8 mouse cellular contexts compared by ENCODE assay signal in the genomic region with DNA sequence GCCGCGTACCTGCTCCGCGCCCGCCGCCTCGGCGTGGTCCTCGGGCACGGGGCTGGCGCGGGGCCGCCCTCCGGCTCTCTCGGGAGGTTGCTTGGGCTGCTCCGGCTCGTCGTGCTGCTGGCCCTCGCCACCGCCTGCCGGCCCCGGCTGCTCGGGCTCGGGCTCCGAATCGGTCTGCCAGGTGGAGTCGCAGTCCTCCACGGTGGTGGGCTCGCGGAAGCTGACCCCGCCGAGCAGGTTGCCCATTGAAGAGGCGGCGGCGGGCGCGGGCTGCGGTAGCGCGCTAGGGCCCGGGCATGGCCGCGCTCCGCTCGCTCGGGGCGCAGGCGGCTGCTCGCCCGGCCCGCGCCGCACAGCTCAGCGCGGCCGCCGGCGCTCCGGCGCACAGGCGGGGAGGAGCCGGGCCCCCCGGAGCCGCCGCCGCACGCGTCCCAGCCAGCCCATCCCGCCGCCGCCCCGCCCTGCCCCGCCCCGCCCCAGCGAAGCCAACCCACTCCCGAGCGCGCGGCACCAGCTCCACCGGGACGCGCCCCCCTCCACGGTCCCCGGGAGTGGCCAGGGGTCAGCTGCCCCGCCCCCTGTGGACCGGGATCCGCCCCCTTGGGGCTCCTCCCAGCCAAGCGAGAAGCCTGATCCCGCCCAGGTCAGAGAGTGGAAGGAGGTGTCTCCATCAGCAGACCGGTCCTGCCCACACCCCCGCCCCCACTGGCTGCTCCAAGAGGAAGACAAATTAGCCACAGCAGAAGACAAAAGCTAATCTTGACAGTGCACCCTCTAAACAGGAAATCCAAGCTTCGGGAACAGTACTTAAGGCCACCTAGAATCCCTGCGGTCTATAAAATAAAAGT. TPM values are rescaled to one million over a fixed set of nuclear protein-coding genes. Genes with fewer than 3 reads are reported as not detected.
DNase-seq lines count a peak whose midpoint lies in the region; ATAC-seq lines count a peak whose summit lies in the region.

No protein-coding gene starts in this region.

- WGBS in hindbrain, embryonic 12.5 days, result under 1% methylated on average over 66 of the region's 93 CpGs

- peak; percentile 98 for DNase-seq in NIH3T3 (ENCODE audit: low read depth)
- peak; percentile 97 to 99 for DNase-seq in cerebellum, postnatal 10 days
- peak; percentile 91 for DNase-seq in frontal cortex, postnatal 10 days (ENCODE audit: low spot score in 2 of 2)
- DNase-seq in layer of hippocampus, postnatal 14 days (ENCODE audit: low spot score in 2 of 2), result peak; percentile 87 to 94
- peak; percentile 98 for DNase-seq in lung, postnatal 14 days
- DNase-seq in retina, adult 2 months (ENCODE audit: low read depth, low spot score), result peak; percentile 90
- peak; percentile 80 to 84 for DNase-seq in thymus, postnatal 36 days

- H3K4me2 ChIP-seq in hindbrain, embryonic 12.5 days (replicated peaks), result peak overlapping the region; percentile 73

- no peaks in the 10 kb centered on the region for H3K36me3 ChIP-seq in hindbrain, embryonic 12.5 days

- H3K4me3 ChIP-seq in hindbrain, embryonic 12.5 days, result peak overlapping the region; percentile 68

- peaks cover 3% of the 10 kb centered on the region; the same call in 1 of the 2 replicates for H3K27me3 ChIP-seq in hindbrain, embryonic 12.5 days

- H3K27ac ChIP-seq in hindbrain, embryonic 12.5 days, result peak overlapping the region; percentile 91

- peaks cover 22% of the 10 kb centered on the region for H3K4me1 ChIP-seq in hindbrain, embryonic 12.5 days

- no peaks in the 10 kb centered on the region for H3K9me3 ChIP-seq in hindbrain, embryonic 12.5 days (replicated peaks)

- H3K9ac ChIP-seq in hindbrain, embryonic 12.5 days, result peak overlapping the region; percentile 86

- ATAC-seq in hindbrain, embryonic 12.5 days (ENCODE audit: low FRiP score), result peak; percentile 96

RNA-seq across cellular contexts. Expression of a gene that starts 14.5 kb away (rescaled TPM):
- 11.7 and 15.1 TPM in 2 replicates for polyA plus RNA-seq in hindbrain, embryonic 12.5 days (2016; fragmentation: Nextera tagmentation; extraction: Ambion mirVana)
- 100 to 1,000 TPM; 125 TPM for total RNA-seq in layer of hippocampus, postnatal 14 days (2021)

Comparison
In these comparisons a context has a peak if more than half of its experiments do, and no peak if none do; other contexts are left out.
1. Peak in every context shown above with its lines: DNase-seq, ATAC-seq, H3K4me3 ChIP-seq and H3K27ac ChIP-seq.